Mouse (Mus musculus) G1E (cell line): ENCODE data around the gene Apoh.

ENCODE experiments used
- CTCF ChIP-seq: IDR thresholded peaks from 2 replicates; pipeline ENCODE4 v1.5.1; 2012; ENCODE audit warnings: low read depth, low read length, inconsistent platforms, mixed read lengths
- GATA1 ChIP-seq: IDR thresholded peaks from 2 replicates; pipeline ENCODE4 v1.6.1; 2012; ENCODE audit warnings: borderline replicate concordance, low read length, inconsistent platforms, mixed read lengths
- GATA2 ChIP-seq: IDR thresholded peaks from 2 replicates; pipeline ENCODE4 v1.6.1; 2012; ENCODE audit warnings: low read depth, low read length, inconsistent platforms, borderline replicate concordance
- TAL1 ChIP-seq: conservative IDR thresholded peaks from 2 replicates; pipeline ENCODE4 v1.6.1; 2012; ENCODE audit warnings: low read depth, low read length, inconsistent platforms, mixed read lengths

- no peak for TF ChIP-seq GATA1
- TF ChIP-seq CTCF = no peak
- TF ChIP-seq GATA2 = no peak
- no peak for TF ChIP-seq TAL1
Measured at GRCm38 (mm10) chr11:108365600-108365999, 22.4 kb downstream of the Apoh start.
